Mouse (Mus musculus) brain, embryonic 14.5 days (tissue): ENCODE measurements around the gene Ccdc84. TPM values are rescaled to one million over a fixed set of nuclear protein-coding genes. Genes with fewer than 3 reads are reported as not detected.
"Not testable (repeated sequence)": the region's sequence is repeated elsewhere in the genome, so short reads cannot be mapped to it uniquely, and the experiment has no call there.

Source experiments
- DNase-seq: peaks from one replicate; pipeline ENCODE4 v3.0.0-alpha.2; 2011; ENCODE audit warnings: low read depth
- CTCF ChIP-seq: fragments of 200-500 bp; IDR thresholded peaks from 2 replicates; pipeline ENCODE4 v1.5.1; 2012; ENCODE audit warnings: inconsistent platforms, mild to moderate bottlenecking, moderate library complexity, borderline replicate concordance; ENCODE audit not compliant: insufficient read depth, insufficient read length; ENCODE audit errors: extremely low read depth
- POLR2A ChIP-seq: fragments of 200-500 bp; IDR thresholded peaks from 2 replicates; pipeline ENCODE4 v1.6.1; 2012; ENCODE audit warnings: mild to moderate bottlenecking, inconsistent platforms, borderline replicate concordance; ENCODE audit not compliant: poor library complexity, insufficient read depth, insufficient read length, severe bottlenecking; ENCODE audit errors: extremely low read depth
- polyA plus RNA-seq: library from polyadenylated mRNA; depleted of rRNA; stranded (reverse); fragments of >200 nt; gene quantifications from 2 replicates; pipeline ENCODE4 v1.2.3, GENCODE M21; 2012; rRNA removed

Gene Ccdc84
- polyA plus RNA-seq, 1 experiment: 47.1 TPM

DNA sequence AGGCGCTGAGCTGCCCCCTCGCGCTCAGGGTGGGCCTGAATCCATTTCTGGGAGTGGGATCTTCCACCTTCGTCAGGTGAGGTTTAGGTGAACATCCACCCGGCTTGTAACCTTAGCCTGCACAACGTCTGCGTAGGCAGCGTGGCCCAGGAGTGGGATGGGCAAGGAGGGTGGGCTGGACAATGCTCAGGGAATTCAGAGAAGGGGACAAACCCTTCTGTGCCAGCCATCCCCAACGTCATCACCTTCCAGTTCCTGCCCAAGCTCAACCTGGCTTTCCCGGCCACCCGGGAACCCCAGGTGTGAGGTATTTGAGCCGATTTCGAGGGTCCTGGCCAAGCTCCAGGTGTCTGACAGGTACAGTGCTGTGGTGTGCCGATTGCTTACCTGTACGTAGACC, 38.5 kb downstream of the Ccdc84 start:
- DNase-seq: no peak

DNA sequence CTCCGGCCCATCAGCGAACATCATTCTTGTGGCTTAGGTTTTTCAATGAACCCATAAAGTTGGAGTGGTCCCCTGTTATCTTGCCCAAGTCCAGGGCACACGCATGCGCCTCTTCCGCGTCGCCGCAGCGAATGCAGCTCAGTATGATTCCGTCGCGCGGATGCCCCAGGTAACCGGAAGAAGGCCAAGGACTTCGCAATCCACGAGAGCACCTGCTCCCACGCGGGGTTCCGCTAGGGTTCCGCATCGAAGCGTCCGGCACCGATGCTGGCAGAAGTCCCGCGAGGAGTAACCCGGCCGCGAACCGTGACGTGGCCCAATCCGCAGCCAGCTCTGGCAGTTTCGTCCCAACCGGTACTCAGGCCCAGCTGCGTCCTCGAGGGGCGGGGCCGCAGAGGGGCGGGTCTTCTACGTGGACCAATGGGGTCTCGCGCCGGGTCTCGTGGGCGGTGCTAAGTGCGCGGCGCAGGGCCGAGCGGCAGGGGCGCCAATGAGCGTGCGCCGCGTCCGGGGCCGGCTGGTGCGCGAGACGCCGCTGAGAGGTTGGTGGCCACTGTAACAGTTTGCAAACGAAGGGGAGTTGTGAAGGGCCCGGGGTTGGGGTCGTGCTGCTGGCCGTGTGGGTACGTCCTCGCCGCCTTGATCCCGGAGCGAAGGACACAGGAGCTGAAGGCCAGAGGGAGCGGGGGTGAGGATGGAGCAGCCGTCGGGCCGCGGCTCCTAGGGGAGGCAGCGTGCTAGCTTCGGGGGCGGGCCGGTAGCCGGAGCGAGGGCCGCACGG, 39.1 kb downstream of the Ccdc84 start, which contains the start of gene Hyou1:
Gene Hyou1, plus strand, starts transcription at position 437 of the 781 bp plus-strand sequence.
- peak; percentile 62 for TF ChIP-seq POLR2A
- peak; percentile 23; the same call in 1 of the 2 replicates for TF ChIP-seq CTCF
- peak; percentile 99 for DNase-seq

More for the DNA sequence above, 38.5 kb downstream of the Ccdc84 start:
- TF ChIP-seq CTCF (no peak), POLR2A (no peak)

DNA sequence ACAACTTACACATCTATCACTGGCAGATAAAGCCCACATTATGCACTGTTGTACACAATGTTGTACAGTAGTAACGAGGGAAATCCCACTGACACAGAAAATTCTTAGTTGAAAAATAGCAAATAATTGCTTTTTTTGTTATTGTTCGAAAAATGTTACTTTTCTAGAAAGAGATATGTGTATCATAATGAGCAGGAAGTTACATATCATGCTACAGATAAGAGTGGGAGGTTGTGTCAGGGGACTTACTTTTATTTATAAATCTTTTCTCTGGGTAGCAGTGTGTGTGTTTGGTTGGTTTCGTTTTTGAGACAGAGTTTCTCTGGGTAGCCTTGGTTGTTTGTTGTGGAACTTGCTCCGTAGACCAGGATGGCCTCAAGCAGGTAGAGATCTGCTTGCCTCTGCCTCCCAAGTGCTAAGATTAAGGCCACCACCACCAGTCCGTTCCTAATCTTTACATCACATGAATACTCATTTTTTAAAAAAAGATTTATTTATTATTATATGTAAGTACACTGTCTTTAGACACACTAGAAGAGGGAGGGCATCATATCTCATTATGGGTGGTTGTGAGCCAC, 40.1 kb downstream of the Ccdc84 start:
- DNase-seq: no peak
- TF ChIP-seq CTCF (no peak), POLR2A (no peak)

DNA sequence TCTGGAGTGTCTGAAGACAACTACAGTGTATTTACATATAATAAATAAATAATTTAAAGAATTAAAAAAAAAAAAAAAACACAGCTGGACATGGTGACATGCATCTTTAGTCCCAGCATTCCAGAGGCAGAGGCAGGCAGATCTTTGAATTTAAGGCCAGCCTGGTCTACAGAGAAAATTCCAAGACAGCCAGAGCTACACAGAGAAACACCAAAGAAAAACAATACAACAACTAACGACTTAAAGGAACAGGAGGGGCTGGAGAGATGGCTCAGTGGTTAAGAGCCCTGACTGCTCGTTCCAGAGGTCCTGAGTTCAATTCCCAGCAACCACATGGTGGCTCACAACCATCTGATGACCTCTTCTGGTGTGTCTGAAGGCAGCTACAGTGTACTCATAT, 41.0 kb downstream of the Ccdc84 start:
- DNase-seq: not testable (repeated sequence)

DNA sequence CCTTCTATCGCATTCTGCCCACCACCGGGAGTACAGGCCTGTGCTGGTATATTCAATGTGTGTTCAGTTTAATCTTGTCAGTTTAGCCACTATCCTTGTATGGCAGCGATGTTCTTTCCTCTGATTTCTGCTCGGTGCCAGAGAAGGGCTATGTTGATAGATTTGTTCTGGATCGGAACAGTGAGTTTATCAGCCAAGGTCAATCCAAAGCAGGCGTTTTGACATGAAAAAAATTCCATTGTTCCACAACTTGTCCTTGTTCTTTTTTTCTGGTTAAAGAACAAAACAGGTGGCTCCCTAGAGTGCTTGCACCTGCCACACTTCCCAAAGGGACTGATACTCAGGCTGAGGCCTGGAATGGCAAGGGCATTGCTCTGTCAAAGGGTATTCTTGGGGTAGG, 42.2 kb downstream of the Ccdc84 start:
- no peak for DNase-seq
- no peak for TF ChIP-seq POLR2A
- no peak for TF ChIP-seq CTCF

DNA sequence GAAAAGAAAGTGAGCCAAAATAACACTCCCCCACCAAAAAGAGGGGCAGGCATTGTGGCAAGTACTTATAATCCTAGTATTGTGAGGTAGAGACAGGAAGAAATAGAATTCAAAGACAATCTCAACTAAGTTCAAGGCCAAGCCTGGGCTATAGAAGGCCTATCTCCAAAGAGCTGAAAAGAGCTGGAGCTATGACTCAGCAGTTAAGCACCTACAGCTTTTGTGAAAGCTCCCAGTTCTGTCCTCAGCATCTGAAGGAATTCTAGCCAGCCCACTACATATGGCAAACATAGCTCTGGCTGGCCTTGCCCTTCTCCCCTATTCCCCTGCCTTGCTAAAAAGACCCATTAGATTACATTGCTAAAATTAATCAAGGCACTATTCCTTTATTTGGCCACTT, 45.0 kb downstream of the Ccdc84 start:
- TF ChIP-seq POLR2A: no peak
- TF ChIP-seq CTCF: no peak
- DNase-seq: no peak

DNA sequence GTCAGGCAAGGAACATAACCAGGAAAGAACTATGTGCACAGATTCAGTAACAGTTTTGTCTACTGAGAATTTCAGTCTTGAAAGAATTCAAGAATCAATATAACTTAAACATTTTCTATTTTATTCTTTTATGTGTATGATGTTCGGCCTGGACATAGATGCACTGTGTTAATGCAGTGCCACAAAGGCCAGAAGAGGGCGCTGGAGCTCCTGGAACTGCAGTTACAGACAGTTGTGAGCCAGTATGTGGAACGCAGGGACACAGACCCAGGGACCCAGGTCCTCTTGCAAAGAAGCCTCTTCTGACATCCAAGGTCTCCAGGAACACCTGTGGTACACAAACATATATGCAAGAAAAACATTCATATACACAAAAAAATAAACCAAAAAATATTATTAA, 53.9 kb downstream of the Ccdc84 start:
- no peak for DNase-seq
- TF ChIP-seq CTCF (peak; percentile 21; the same call in 1 of the 2 replicates), POLR2A (no peak)

DNA sequence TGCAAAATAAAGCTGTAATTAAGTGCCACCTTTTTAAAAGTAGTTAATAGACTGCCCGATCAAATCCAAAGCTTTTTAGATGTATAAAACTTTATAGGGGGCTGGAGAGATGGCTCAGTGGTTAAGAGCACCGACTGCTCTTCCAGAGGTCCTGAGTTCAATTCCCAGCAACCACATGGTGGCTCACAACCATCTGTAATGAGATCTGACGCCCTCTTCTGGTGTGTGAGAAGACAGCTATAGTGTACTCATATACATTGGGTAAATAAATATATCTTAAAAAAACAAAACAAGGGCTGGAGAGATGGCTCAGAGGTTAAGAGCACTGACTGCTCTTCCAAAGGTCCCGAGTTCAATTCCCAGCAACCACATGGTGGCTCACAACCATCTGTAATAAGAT, 56.4 kb downstream of the Ccdc84 start:
- not testable (repeated sequence) for DNase-seq

DNA sequence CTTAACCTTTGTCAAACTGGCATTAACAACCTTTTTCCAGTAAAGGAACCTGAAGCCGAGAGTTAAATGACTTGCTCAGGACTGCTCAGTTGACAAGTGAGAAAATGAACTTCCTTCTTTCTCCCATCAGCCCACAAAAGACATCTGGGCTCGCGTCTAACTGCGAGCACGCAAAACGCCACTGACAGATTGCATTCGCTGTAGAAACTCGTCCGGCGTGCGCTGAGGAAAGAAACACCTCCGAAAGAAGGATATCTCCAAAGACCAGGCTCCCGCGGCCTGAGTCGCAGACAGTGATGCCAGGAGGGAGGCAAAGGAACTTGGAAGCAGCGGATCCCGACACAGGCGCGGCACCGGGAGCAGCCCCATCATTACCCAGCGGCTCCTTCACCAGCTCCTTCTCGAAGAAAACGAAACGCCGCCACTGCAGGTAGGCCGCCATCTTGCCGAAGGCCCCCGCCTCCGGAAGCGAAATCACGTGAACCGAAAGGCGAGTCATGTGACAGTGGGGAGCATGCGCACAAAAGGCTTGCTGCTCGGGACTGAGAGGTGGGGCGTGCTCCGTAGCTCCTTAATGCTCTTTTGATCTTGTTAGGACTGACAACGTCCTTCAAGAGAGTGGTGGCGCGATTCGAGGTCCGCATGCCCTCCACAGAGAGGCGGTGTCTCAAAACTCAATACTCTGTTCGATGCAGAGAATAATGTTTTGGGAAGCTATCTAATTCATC, 57.0 kb downstream of the Ccdc84 start, which contains the start of gene Vps11:
Gene Vps11, minus strand, starts transcription at position 481 of the 728 bp plus-strand sequence.
- TF ChIP-seq POLR2A (peak; percentile 70; the same call in 1 of the 2 replicates), CTCF (no peak)
- peak; percentile 99 for DNase-seq

Other genes with a start within 250 kb of the Ccdc84 start
- 24.5 and 30.7 TPM in 2 replicates for gene Cbl, start 184.5 kb downstream of the Ccdc84 start, polyA plus RNA-seq
- 0.15 TPM in 1 of 2 replicates, not detected in the other for gene Ccdc153, start 177.9 kb downstream of the Ccdc84 start, polyA plus RNA-seq
- gene Pdzd3, start 167.1 kb downstream of the Ccdc84 start, polyA plus RNA-seq: 0.57 and 0.78 TPM in 2 replicates
- gene Nlrx1, start 150.0 kb downstream of the Ccdc84 start, polyA plus RNA-seq: 4.0 and 4.5 TPM in 2 replicates
- gene Abcg4, start 130.0 kb downstream of the Ccdc84 start, polyA plus RNA-seq: 72.9 and 77.1 TPM in 2 replicates
- gene Hinfp, start 112.9 kb downstream of the Ccdc84 start, polyA plus RNA-seq: 44.2 and 47.6 TPM in 2 replicates
- 58.5 and 62.1 TPM in 2 replicates for gene C2cd2l, start 98.3 kb downstream of the Ccdc84 start, polyA plus RNA-seq
- 47.2 and 54.4 TPM in 2 replicates for gene Dpagt1, start 92.5 kb downstream of the Ccdc84 start, polyA plus RNA-seq
- gene H2afx, start 83.9 kb downstream of the Ccdc84 start, polyA plus RNA-seq: 223 and 342 TPM in 2 replicates
- 40.9 and 48.9 TPM in 2 replicates for gene Hmbs, start 74.3 kb downstream of the Ccdc84 start, polyA plus RNA-seq
- 33.7 and 40.9 TPM in 2 replicates for gene Vps11, start 56.9 kb downstream of the Ccdc84 start, polyA plus RNA-seq
- 50.3 and 57.4 TPM in 2 replicates for gene Hyou1, start 39.1 kb downstream of the Ccdc84 start, polyA plus RNA-seq
- 51.8 and 57.7 TPM in 2 replicates for gene Slc37a4, start 21.7 kb downstream of the Ccdc84 start, polyA plus RNA-seq
- gene Rps25, start 11.4 kb downstream of the Ccdc84 start, polyA plus RNA-seq: 566 and 626 TPM in 2 replicates
- 169 and 195 TPM in 2 replicates for gene Trappc4, start 11.0 kb downstream of the Ccdc84 start, polyA plus RNA-seq
- gene Foxr1, start 22.6 kb upstream of the Ccdc84 start, polyA plus RNA-seq: not detected in 2 replicates
- gene Upk2, start 36.4 kb upstream of the Ccdc84 start, polyA plus RNA-seq: 0.08 TPM in 1 of 2 replicates, not detected in the other
- 14.4 and 35.5 TPM in 2 replicates for gene Bcl9l, start 64.3 kb upstream of the Ccdc84 start, polyA plus RNA-seq
- 0.03 and 0.04 TPM in 2 replicates for gene Cxcr5, start 143.3 kb upstream of the Ccdc84 start, polyA plus RNA-seq
- 40.8 and 68.4 TPM in 2 replicates for gene Ddx6, start 186.3 kb upstream of the Ccdc84 start, polyA plus RNA-seq